Mouse (Mus musculus) ES-E14 (cell line): ENCODE results near the gene Cops3. TPM values are rescaled to one million over a fixed set of nuclear protein-coding genes. Genes with fewer than 3 reads are reported as not detected.

Experiments
- DNase-seq: peaks from one replicate; pipeline ENCODE4 v3.0.0-alpha.2; 2013; ENCODE audit warnings: low read depth, low spot score
- H3K27ac ChIP-seq: 2 replicates; pipeline ENCODE4 v1.5.1; 2012; ENCODE audit warnings: low read depth, mild to moderate bottlenecking, low read length, moderate library complexity, mixed read lengths; ENCODE audit not compliant: poor library complexity, insufficient read depth, severe bottlenecking
- H3K36me3 ChIP-seq: 2 replicates; pipeline ENCODE4 v1.6.1; 2012; ENCODE audit warnings: mild to moderate bottlenecking, low read length, moderate library complexity, mixed read lengths; ENCODE audit not compliant: control insufficient read depth, poor library complexity, insufficient read depth, severe bottlenecking
- H3K4me1 ChIP-seq, 2 experiments: fragments of 150-350 bp in 1 of 2; sonication (generic) in 1 of 2; 2 replicates each; pipeline ENCODE4 v1.6.1; 2012; ENCODE audit warnings: low read length in 2 of 2, mild to moderate bottlenecking in 1 of 2, mixed read lengths in 1 of 2; ENCODE audit not compliant: control insufficient read depth in 2 of 2, insufficient read depth in 2 of 2, poor library complexity in 1 of 2
- H3K4me3 ChIP-seq, 2 experiments: fragments of 150-350 bp in 1 of 2; sonication (generic) in 1 of 2; 2 replicates each; pipeline ENCODE4 v1.5.1; 2012; ENCODE audit warnings: low read length in 2 of 2, low read depth in 1 of 2, mild to moderate bottlenecking in 1 of 2, mixed read lengths in 1 of 2; ENCODE audit not compliant: insufficient read depth in 1 of 2, poor library complexity in 1 of 2, severe bottlenecking in 1 of 2
- H3K9ac ChIP-seq: 2 replicates; pipeline ENCODE4 v1.6.1; 2012; ENCODE audit warnings: low read depth, mild to moderate bottlenecking, low read length, mixed read lengths; ENCODE audit not compliant: poor library complexity, insufficient read depth, severe bottlenecking
- H3K9me3 ChIP-seq: fragments of 150-350 bp; sonication (generic); 2 replicates; pipeline ENCODE4 v1.6.1; 2012; ENCODE audit warnings: low read depth, mild to moderate bottlenecking, low read length; ENCODE audit not compliant: control insufficient read depth, insufficient read depth
- CHD2 ChIP-seq: IDR thresholded peaks from 2 replicates; pipeline ENCODE4 v1.6.1; 2014; ENCODE audit warnings: mild to moderate bottlenecking, low read depth, low read length, inconsistent platforms
- HCFC1 ChIP-seq: IDR thresholded peaks from 2 replicates; pipeline ENCODE4 v1.6.1; 2012; ENCODE audit warnings: low read length, inconsistent platforms, borderline replicate concordance; ENCODE audit not compliant: insufficient read depth
- MAFK ChIP-seq: IDR thresholded peaks from 2 replicates; pipeline ENCODE4 v1.6.1; 2014; ENCODE audit warnings: mild to moderate bottlenecking, low read depth, low read length, inconsistent platforms; ENCODE audit not compliant: insufficient read depth
- ZC3H11A ChIP-seq: IDR thresholded peaks from 2 replicates; pipeline ENCODE4 v1.6.1; 2012; ENCODE audit warnings: low read depth, mild to moderate bottlenecking, inconsistent platforms, low read length, borderline replicate concordance
- ZNF384 ChIP-seq: IDR thresholded peaks from 2 replicates; pipeline ENCODE4 v1.6.1; 2012; ENCODE audit warnings: low read depth, low read length, inconsistent platforms
- in situ Hi-C, 2 experiments: fragments of 600-800 bp; cut with MboI; formaldehyde crosslinking; loops; one replicate each; pipeline ENCODE4 v1.15.1; 2025; ENCODE audit warnings: low sequenced_read_pairs in 2 of 2, inconsistent platforms in 1 of 2; ENCODE audit not compliant: unreplicated experiment in 2 of 2
- total RNA-seq: library from RNA; depleted of rRNA; stranded (reverse); fragments of 300-350 nt; gene quantifications from 2 replicates; pipeline ENCODE4 v1.2.3, GENCODE M21; 2012

Gene Cops3
- total RNA-seq, 1 experiment, result 133 TPM

DNA sequence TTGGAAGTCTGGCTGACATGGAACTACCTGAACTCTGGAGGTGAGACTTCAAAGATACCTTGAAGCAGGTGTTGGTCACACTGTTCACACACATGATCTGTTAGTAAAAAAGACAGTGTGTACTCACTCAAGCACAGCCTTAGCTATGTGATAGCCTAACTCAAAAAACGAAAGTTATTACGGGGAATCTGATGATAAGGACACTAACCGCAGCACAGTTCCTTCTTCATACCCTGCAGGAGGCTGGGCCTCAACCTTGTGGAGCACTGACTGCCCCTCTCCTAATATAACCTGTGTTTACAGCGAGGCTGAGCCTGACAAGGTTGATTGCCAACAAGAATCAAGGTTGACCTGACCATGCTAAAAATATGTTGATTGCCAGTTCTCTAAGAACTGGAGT, 65.1 kb downstream of the Cops3 start:
- no peak overlapping the region for H3K27ac ChIP-seq
- no peaks in the 10 kb centered on the region for H3K9me3 ChIP-seq
- no peak overlapping the region for H3K4me3 ChIP-seq
- TF ChIP-seq ZC3H11A (no peak), ZNF384 (no peak), CHD2 (no peak), MAFK (no peak), HCFC1 (no peak)
- in situ Hi-C loops, result no loop called here
- H3K9ac ChIP-seq, result no peak overlapping the region
- H3K36me3 ChIP-seq, result peaks cover 30% of the 10 kb centered on the region
- DNase-seq, result no peak
- no peaks in the 10 kb centered on the region for H3K4me1 ChIP-seq

- H3K27ac ChIP-seq, result no peak overlapping the region
- no peaks in the 10 kb centered on the region for H3K9me3 ChIP-seq
- TF ChIP-seq ZC3H11A (no peak), HCFC1 (no peak), MAFK (no peak), CHD2 (no peak), ZNF384 (no peak)
- no peak for DNase-seq
- H3K9ac ChIP-seq, result no peak overlapping the region
- H3K36me3 ChIP-seq, result peaks cover 31% of the 10 kb centered on the region
- H3K4me1 ChIP-seq, result no peaks in the 10 kb centered on the region
- H3K4me3 ChIP-seq, result no peak overlapping the region
- in situ Hi-C loops, result no loop called here
Measured at GRCm38 (mm10) chr11:59772902-59773301, 66.7 kb downstream of the Cops3 start.

DNA sequence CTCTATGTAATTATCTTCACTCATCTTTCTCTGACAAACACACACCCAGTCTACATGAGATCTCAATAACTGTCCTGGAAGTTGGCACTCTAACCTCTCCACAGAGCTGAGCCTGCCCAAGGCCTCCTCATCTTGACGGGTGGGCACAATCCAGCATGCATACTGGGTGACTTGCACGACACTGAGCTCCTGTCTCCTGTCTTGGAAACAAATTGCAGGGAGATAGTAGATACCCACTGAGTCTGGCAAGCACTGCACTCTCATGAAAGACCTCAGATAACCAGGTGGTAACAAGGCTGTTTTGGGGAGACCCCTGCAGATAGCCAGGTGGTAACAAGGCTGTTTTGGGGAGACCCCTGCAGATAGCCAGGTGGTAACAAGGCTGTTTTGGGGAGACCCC, 67.3 kb downstream of the Cops3 start:
- Histone ChIP-seq H3K36me3 (peaks cover 33% of the 10 kb centered on the region), H3K4me1 (no peaks in the 10 kb centered on the region), H3K9ac (no peak overlapping the region), H3K4me3 (no peak overlapping the region), H3K9me3 (no peaks in the 10 kb centered on the region), H3K27ac (no peak overlapping the region)
- DNase-seq, result no peak
- in situ Hi-C loops, result no loop called here
- TF ChIP-seq MAFK, result no peak
- no peak for TF ChIP-seq ZNF384
- no peak for TF ChIP-seq ZC3H11A
- no peak for TF ChIP-seq HCFC1

DNA sequence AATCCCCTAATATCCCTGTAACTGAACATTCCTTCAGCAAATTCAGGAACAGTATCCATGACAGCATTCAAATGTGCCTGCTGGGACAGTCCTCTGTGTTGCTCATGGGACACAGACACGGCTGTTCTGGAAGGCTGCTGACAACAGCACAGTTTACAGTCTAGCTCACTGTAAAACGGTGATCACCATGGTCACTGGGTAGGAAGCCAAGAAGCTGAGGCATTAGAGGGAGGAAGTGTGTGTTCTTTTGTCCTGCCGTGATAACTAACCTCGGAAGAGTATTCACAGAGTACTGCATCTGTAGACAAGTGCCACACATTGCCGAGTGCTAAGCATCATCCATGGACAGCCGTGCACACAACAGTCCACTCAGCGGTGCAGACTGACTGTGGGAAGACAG, 68.9 kb downstream of the Cops3 start:
- no peak for TF ChIP-seq ZNF384
- TF ChIP-seq CHD2, result no peak
- no peak for TF ChIP-seq MAFK
- no peak for TF ChIP-seq ZC3H11A
- TF ChIP-seq HCFC1, result no peak
- H3K9ac ChIP-seq, result no peak overlapping the region
- in situ Hi-C loops, result no loop called here
- no peak overlapping the region for H3K4me3 ChIP-seq
- no peak overlapping the region for H3K27ac ChIP-seq
- H3K9me3 ChIP-seq, result no peaks in the 10 kb centered on the region
- DNase-seq, result no peak
- no peaks in the 10 kb centered on the region for H3K4me1 ChIP-seq
- peaks cover 37% of the 10 kb centered on the region for H3K36me3 ChIP-seq

GRCm38 (mm10) chr11:59769738-59770137, 69.9 kb downstream of the Cops3 start:
- Histone ChIP-seq H3K36me3 (peaks cover 36% of the 10 kb centered on the region), H3K4me3 (no peak overlapping the region), H3K9ac (no peak overlapping the region), H3K9me3 (no peaks in the 10 kb centered on the region), H3K27ac (no peak overlapping the region), H3K4me1 (no peaks in the 10 kb centered on the region)
- DNase-seq, result no peak
- in situ Hi-C loops, result no loop called here
- no peak for TF ChIP-seq ZNF384
- no peak for TF ChIP-seq HCFC1
- no peak for TF ChIP-seq ZC3H11A
- TF ChIP-seq CHD2, result no peak
- no peak for TF ChIP-seq MAFK
